Mouse (Mus musculus) hindbrain, embryonic 15.5 days (tissue): ENCODE data around the gene Ubqln2. TPM values are rescaled to one million over a fixed set of nuclear protein-coding genes. Genes with fewer than 3 reads are reported as not detected.

Experiments
- polyA plus RNA-seq: library from polyadenylated mRNA; unstranded; fragments of >200 nt; fragmentation: Nextera tagmentation; extraction: Ambion mirVana; gene quantifications from 2 replicates; pipeline ENCODE4 v1.2.1, GENCODE M21; 2015

Gene Ubqln2
- polyA plus RNA-seq, 1 experiment from 2014 or later = 52.4 TPM

Other genes starting within 250 kb of the Ubqln2 start
- not detected in 2 replicates for gene Cypt3, start 60.4 kb downstream of the Ubqln2 start, polyA plus RNA-seq
- 3.2 and 3.4 TPM in 2 replicates for gene Kctd12b, start 198.2 kb downstream of the Ubqln2 start, polyA plus RNA-seq
- gene Nbdy, start 225.4 kb downstream of the Ubqln2 start, polyA plus RNA-seq = 142 and 147 TPM in 2 replicates